Mouse (Mus musculus) embryonic facial prominence, embryonic 10.5 days (tissue): Measurements from ENCODE around the gene Gm4881. TPM values are rescaled to one million over a fixed set of nuclear protein-coding genes. Genes with fewer than 3 reads are reported as not detected.

Experiments
- DNase-seq: peaks from one replicate; pipeline ENCODE4 v3.0.0-alpha.2; 2017; ENCODE audit warnings: low spot score
- H3K27ac ChIP-seq: fragments of 300-500 bp; sonication (generic); replicated peaks from 2 replicates; pipeline ENCODE4 v1.5.1; 2016; ENCODE audit warnings: mild to moderate bottlenecking
- H3K27me3 ChIP-seq: fragments of 300-500 bp; sonication (generic); replicated peaks from 2 replicates; pipeline ENCODE4 v1.6.1; 2016; ENCODE audit warnings: low read depth, mild to moderate bottlenecking; ENCODE audit not compliant: poor library complexity, severe bottlenecking
- H3K36me3 ChIP-seq: fragments of 300-500 bp; sonication (generic); replicated peaks from 2 replicates; pipeline ENCODE4 v1.6.1; 2016; ENCODE audit warnings: mild to moderate bottlenecking, moderate library complexity
- H3K4me1 ChIP-seq: fragments of 300-500 bp; sonication (generic); 2 replicates; pipeline ENCODE4 v1.6.1; 2016
- H3K4me3 ChIP-seq: fragments of 300-500 bp; sonication (generic); 2 replicates; pipeline ENCODE4 v1.5.1; 2016; ENCODE audit warnings: mild to moderate bottlenecking, moderate library complexity
- H3K9me3 ChIP-seq: fragments of 300-500 bp; sonication (generic); 2 replicates; pipeline ENCODE4 v1.6.1; 2016; ENCODE audit warnings: mild to moderate bottlenecking
- WGBS: fragments of 180-500 bp; shearing (Covaris S2); methylation state at CpG from one replicate; pipeline ENCODE4 v1.1.7; 2016; 5-methylcytosine and 5-hydroxymethylcytosine counted together
- polyA plus RNA-seq: library from polyadenylated mRNA; unstranded; fragments of >200 nt; fragmentation: Nextera tagmentation; extraction: Ambion mirVana; gene quantifications from 2 replicates; pipeline ENCODE4 v1.2.1, GENCODE M21; 2016

Gene Gm4881
- polyA plus RNA-seq, 1 experiment from 2014 or later: 0.17 TPM

- Histone ChIP-seq H3K4me1 (peaks cover 35% of the 10 kb centered on the region), H3K27me3 (peaks cover 100% of the 10 kb centered on the region), H3K36me3 (no peaks in the 10 kb centered on the region), H3K4me3 (peak overlapping the region; percentile 25; the same call in 1 of the 2 replicates), H3K9me3 (no peaks in the 10 kb centered on the region), H3K27ac (no peak overlapping the region)
- no peak for DNase-seq
- WGBS: 3% methylated on average over 29 of the region's 29 CpGs
Measured at GRCm38 (mm10) chr7:24948774-24949173, 4.5 kb upstream of the Gm4881 start.

- Histone ChIP-seq H3K9me3 (no peaks in the 10 kb centered on the region), H3K27ac (no peak overlapping the region), H3K36me3 (no peaks in the 10 kb centered on the region), H3K4me1 (peaks cover 40% of the 10 kb centered on the region), H3K4me3 (no peak overlapping the region), H3K27me3 (peaks cover 100% of the 10 kb centered on the region)
- 2% methylated on average over 7 of the region's 7 CpGs for WGBS
- no peak for DNase-seq
Measured at GRCm38 (mm10) chr7:24947316-24948048, 3.2 kb upstream of the Gm4881 start.

GRCm38 (mm10) chr7:24943641-24944040 lies 653 bp downstream of the Gm4881 start:
- peaks cover 100% of the 10 kb centered on the region for H3K27me3 ChIP-seq
- DNase-seq: no peak
- H3K9me3 ChIP-seq: no peaks in the 10 kb centered on the region
- H3K4me1 ChIP-seq: peaks cover 19% of the 10 kb centered on the region
- peak overlapping the region; percentile 57; the same call in 1 of the 2 replicates for H3K4me3 ChIP-seq
- no peak overlapping the region for H3K27ac ChIP-seq
- no peaks in the 10 kb centered on the region for H3K36me3 ChIP-seq
- 4% methylated on average over 6 of the region's 6 CpGs for WGBS

GRCm38 (mm10) chr7:24931651-24932050 lies 12.6 kb downstream of the Gm4881 start:
- peak overlapping the region; percentile 27 for H3K4me3 ChIP-seq
- H3K27ac ChIP-seq: no peak overlapping the region
- H3K4me1 ChIP-seq: peaks cover 54% of the 10 kb centered on the region
- H3K9me3 ChIP-seq: no peaks in the 10 kb centered on the region
- DNase-seq: no peak
- peaks cover 100% of the 10 kb centered on the region for H3K27me3 ChIP-seq
- under 1% methylated on average over 15 of the region's 15 CpGs for whole genome bisulfite sequencing
- peaks cover 11% of the 10 kb centered on the region for H3K36me3 ChIP-seq

- WGBS: 52% methylated on average over 6 of the region's 6 CpGs
- peaks cover 54% of the 10 kb centered on the region for H3K4me1 ChIP-seq
Measured at GRCm38 (mm10) chr7:24930475-24930874, 13.8 kb downstream of the Gm4881 start.

GRCm38 (mm10) chr7:24919728-24920127 lies 24.6 kb downstream of the Gm4881 start:
- 90% methylated on average over 9 of the region's 9 CpGs for WGBS
- peaks cover 11% of the 10 kb centered on the region; the same call in 1 of the 2 replicates for H3K4me1 ChIP-seq
- H3K9me3 ChIP-seq: peaks cover 3% of the 10 kb centered on the region; the same call in 1 of the 2 replicates
- H3K4me3 ChIP-seq: no peak overlapping the region
- H3K36me3 ChIP-seq: peaks cover 86% of the 10 kb centered on the region
- DNase-seq: no peak
- no peak overlapping the region for H3K27ac ChIP-seq
- H3K27me3 ChIP-seq: no peaks in the 10 kb centered on the region

More at GRCm38 (mm10) chr7:24930475-24930874, 13.8 kb downstream of the Gm4881 start:
- Histone ChIP-seq H3K9me3 (no peaks in the 10 kb centered on the region), H3K4me3 (no peak overlapping the region), H3K27me3 (peaks cover 89% of the 10 kb centered on the region), H3K27ac (no peak overlapping the region), H3K36me3 (peaks cover 23% of the 10 kb centered on the region)
- no peak for DNase-seq

GRCm38 (mm10) chr7:24918763-24919323 lies 25.5 kb downstream of the Gm4881 start:
- WGBS: 91% methylated on average over 20 of the region's 20 CpGs
- H3K27me3 ChIP-seq: no peaks in the 10 kb centered on the region
- H3K4me3 ChIP-seq: no peak overlapping the region
- no peaks in the 10 kb centered on the region for H3K9me3 ChIP-seq
- peaks cover 11% of the 10 kb centered on the region; the same call in 1 of the 2 replicates for H3K4me1 ChIP-seq
- H3K36me3 ChIP-seq: peaks cover 77% of the 10 kb centered on the region
- DNase-seq: no peak
- no peak overlapping the region for H3K27ac ChIP-seq

- no peak for DNase-seq
- 92% methylated on average over 14 of the region's 14 CpGs for WGBS
- no peak overlapping the region for H3K27ac ChIP-seq
- no peaks in the 10 kb centered on the region for H3K27me3 ChIP-seq
- H3K36me3 ChIP-seq: peaks cover 66% of the 10 kb centered on the region
- no peak overlapping the region for H3K4me3 ChIP-seq
- peaks cover 8% of the 10 kb centered on the region for H3K4me1 ChIP-seq
- H3K9me3 ChIP-seq: no peaks in the 10 kb centered on the region
Measured at GRCm38 (mm10) chr7:24912480-24912879, 31.8 kb downstream of the Gm4881 start.

- Histone ChIP-seq H3K4me1 (peaks cover 55% of the 10 kb centered on the region), H3K4me3 (peak overlapping the region; percentile 38), H3K27ac (peak overlapping the region; percentile 73), H3K27me3 (no peaks in the 10 kb centered on the region), H3K36me3 (peaks cover 38% of the 10 kb centered on the region), H3K9me3 (no peaks in the 10 kb centered on the region)
- peak; percentile 65 for DNase-seq
- WGBS: 10% methylated on average over 13 of the region's 13 CpGs
Measured at GRCm38 (mm10) chr7:24907211-24907748, 37.0 kb downstream of the Gm4881 start.

GRCm38 (mm10) chr7:24906551-24906950 lies 37.7 kb downstream of the Gm4881 start:
- Histone ChIP-seq H3K27me3 (no peaks in the 10 kb centered on the region), H3K36me3 (peaks cover 31% of the 10 kb centered on the region), H3K4me1 (peaks cover 60% of the 10 kb centered on the region), H3K9me3 (no peaks in the 10 kb centered on the region), H3K27ac (peak overlapping the region; percentile 73), H3K4me3 (peak overlapping the region; percentile 38)
- DNase-seq: no peak
- WGBS: 42% methylated on average over 6 of the region's 6 CpGs

GRCm38 (mm10) chr7:24904936-24905335 lies 39.4 kb downstream of the Gm4881 start:
- H3K4me1 ChIP-seq: peaks cover 60% of the 10 kb centered on the region
- peak overlapping the region; percentile 78 for H3K4me3 ChIP-seq
- H3K9me3 ChIP-seq: no peaks in the 10 kb centered on the region
- WGBS: 14% methylated on average over 3 of the region's 3 CpGs
- H3K36me3 ChIP-seq: peaks cover 25% of the 10 kb centered on the region
- peak overlapping the region; percentile 79 for H3K27ac ChIP-seq
- no peaks in the 10 kb centered on the region for H3K27me3 ChIP-seq
- peak; percentile 78 for DNase-seq

- peak overlapping the region; percentile 78 for H3K4me3 ChIP-seq
- H3K27me3 ChIP-seq: no peaks in the 10 kb centered on the region
- DNase-seq: peak; percentile 98
- H3K4me1 ChIP-seq: peaks cover 60% of the 10 kb centered on the region
- peaks cover 16% of the 10 kb centered on the region for H3K36me3 ChIP-seq
- peak overlapping the region; percentile 79 for H3K27ac ChIP-seq
- no peaks in the 10 kb centered on the region for H3K9me3 ChIP-seq
- under 1% methylated on average over 30 of the region's 30 CpGs for WGBS
Measured at GRCm38 (mm10) chr7:24904070-24904483, 40.2 kb downstream of the Gm4881 start.
